Comparison of ENCODE assay signal across 9 mouse cellular contexts in genomic region chr9:98424291-98424690, GRCm38 (mm10). TPM values are rescaled to one million over a fixed set of nuclear protein-coding genes. Genes with fewer than 3 reads are reported as not detected.
DNase-seq lines count a peak whose midpoint lies in the region; ATAC-seq and TF ChIP-seq lines count a peak whose summit lies in the region.
"Had no signal": no experiment of that assay in that cellular context is flagged by ENCODE, and none has a peak within 500 bp of the region (broad histone marks: within the 10 kb centered on the region; RNA-seq: fewer than 3 reads in every experiment).

No protein-coding gene starts in this region.

- H3K27me3 ChIP-seq in kidney, embryonic 16.5 days (ENCODE audit: insufficient read depth, low read length): no peaks in the 10 kb centered on the region
- peaks cover 67% of the 10 kb centered on the region for H3K27me3 ChIP-seq in embryonic facial prominence, embryonic 10.5 days (replicated peaks; ENCODE audit: low read depth, poor library complexity, severe bottlenecking)
- H3K27me3 ChIP-seq in hindbrain, embryonic 16.5 days (replicated peaks; ENCODE audit: control insufficient read depth, insufficient read depth, low read length): no peaks in the 10 kb centered on the region; the same call in 1 of the 2 replicates
- peaks cover 4% of the 10 kb centered on the region for H3K27me3 ChIP-seq in midbrain, postnatal 0 days (ENCODE audit: insufficient read depth, low read length)
- peaks cover 6% of the 10 kb centered on the region for H3K27me3 ChIP-seq in thymus, adult 2 months (ENCODE audit: control insufficient read depth, insufficient read depth, low read length)

- TF ChIP-seq POLR2A in thymus, adult 2 months (IDR thresholded peaks at IDR 0.05; ENCODE audit: control insufficient read depth, extremely low read depth, insufficient read depth, low read length, poor library complexity): no peak

- H3K9me3 ChIP-seq in kidney, embryonic 16.5 days (ENCODE audit: low read length): no peaks in the 10 kb centered on the region
- no peaks in the 10 kb centered on the region for H3K9me3 ChIP-seq in embryonic facial prominence, embryonic 10.5 days
- H3K9me3 ChIP-seq in hindbrain, embryonic 16.5 days (ENCODE audit: control insufficient read depth, low read length): no peaks in the 10 kb centered on the region
- H3K9me3 ChIP-seq in midbrain, postnatal 0 days (ENCODE audit: low read length): no peaks in the 10 kb centered on the region

- 0 out of 2 replicates have a peak, but pooled peaks have one; percentile 3 for ATAC-seq in kidney, embryonic 16.5 days (ENCODE audit: low FRiP score, low TSS enrichment)
- ATAC-seq in hindbrain, embryonic 16.5 days: no peak
- no peak for ATAC-seq in midbrain, postnatal 0 days (ENCODE audit: low FRiP score)

- WGBS in kidney, embryonic 16.5 days: 3% methylated on average over 8 of the region's 8 CpGs
- 3% methylated on average over 8 of the region's 8 CpGs for WGBS in embryonic facial prominence, embryonic 10.5 days
- WGBS in hindbrain, embryonic 16.5 days: 3% methylated on average over 8 of the region's 8 CpGs
- WGBS in midbrain, postnatal 0 days: 5% methylated on average over 8 of the region's 8 CpGs
- 15% methylated on average over 8 of the region's 8 CpGs for WGBS in thymus, adult 2 months

- H3K4me1 ChIP-seq in kidney, embryonic 16.5 days (ENCODE audit: insufficient read depth, low read length): peaks cover 46% of the 10 kb centered on the region
- H3K4me1 ChIP-seq in embryonic facial prominence, embryonic 10.5 days: peaks cover 89% of the 10 kb centered on the region
- peaks cover 6% of the 10 kb centered on the region for H3K4me1 ChIP-seq in hindbrain, embryonic 16.5 days (ENCODE audit: control insufficient read depth, insufficient read depth, low read depth, low read length)
- H3K4me1 ChIP-seq in midbrain, postnatal 0 days (ENCODE audit: insufficient read depth, low read length): no peaks in the 10 kb centered on the region; the same call in 1 of the 2 replicates
- no peaks in the 10 kb centered on the region; the same call in 1 of the 2 replicates for H3K4me1 ChIP-seq in thymus, adult 2 months (replicated peaks; ENCODE audit: control insufficient read depth, insufficient read depth, low read length)

- no peaks in the 10 kb centered on the region; the same call in 1 of the 2 replicates for H3K36me3 ChIP-seq in kidney, embryonic 16.5 days (ENCODE audit: insufficient read depth, low read length)
- peaks cover 6% of the 10 kb centered on the region; the same call in 1 of the 2 replicates for H3K36me3 ChIP-seq in embryonic facial prominence, embryonic 10.5 days (replicated peaks)
- no peaks in the 10 kb centered on the region for H3K36me3 ChIP-seq in hindbrain, embryonic 16.5 days (ENCODE audit: control insufficient read depth, insufficient read depth, low read length)
- no peaks in the 10 kb centered on the region for H3K36me3 ChIP-seq in midbrain, postnatal 0 days (ENCODE audit: insufficient read depth, low read length)
- no peaks in the 10 kb centered on the region for H3K36me3 ChIP-seq in thymus, adult 2 months (ENCODE audit: control insufficient read depth, insufficient read depth, low read length)

- H3K9ac ChIP-seq in kidney, embryonic 16.5 days (replicated peaks; ENCODE audit: low read length): peak overlapping the region; percentile 53
- H3K9ac ChIP-seq in hindbrain, embryonic 16.5 days (ENCODE audit: low read depth, low read length): peak overlapping the region; percentile 70
- H3K9ac ChIP-seq in midbrain, postnatal 0 days (replicated peaks; ENCODE audit: low read length, poor library complexity, severe bottlenecking): peak overlapping the region; percentile 42

- peak overlapping the region; percentile 72 for H3K4me3 ChIP-seq in kidney, embryonic 16.5 days (ENCODE audit: low read length)
- H3K4me3 ChIP-seq in embryonic facial prominence, embryonic 10.5 days: peak overlapping the region; percentile 73
- peak overlapping the region; percentile 54 for H3K4me3 ChIP-seq in hindbrain, embryonic 16.5 days (ENCODE audit: low read length)
- peak overlapping the region; percentile 39 for H3K4me3 ChIP-seq in midbrain, postnatal 0 days (ENCODE audit: low read depth, low read length)
- no peak overlapping the region for H3K4me3 ChIP-seq in thymus, adult 2 months (ENCODE audit: control insufficient read depth, insufficient read depth, low read length)

- no peak for DNase-seq in kidney, postnatal 14 days
- DNase-seq in embryonic facial prominence, embryonic 10.5 days (ENCODE audit: low spot score): no peak
- no peak for DNase-seq in midbrain, postnatal 0 days (ENCODE audit: low spot score)
- no peak for DNase-seq in thymus, adult 2 months
- no peak for DNase-seq in cerebellum, postnatal 36 days
- no peak for DNase-seq in frontal cortex, postnatal 36 days (ENCODE audit: low spot score in 2 of 2)

- H3K4me2 ChIP-seq in kidney, embryonic 16.5 days (replicated peaks; ENCODE audit: low read depth, low read length): peak overlapping the region; percentile 70
- peak overlapping the region; percentile 82 for H3K4me2 ChIP-seq in hindbrain, embryonic 16.5 days (ENCODE audit: low read length)
- peak overlapping the region; percentile 64 for H3K4me2 ChIP-seq in midbrain, postnatal 0 days (ENCODE audit: low read depth, low read length, poor library complexity, severe bottlenecking)

- peak overlapping the region; percentile 2; the same call in 1 of the 2 replicates for H3K27ac ChIP-seq in kidney, embryonic 16.5 days (ENCODE audit: low read length)
- H3K27ac ChIP-seq in embryonic facial prominence, embryonic 10.5 days (replicated peaks): peak overlapping the region; percentile 87
- H3K27ac ChIP-seq in hindbrain, embryonic 16.5 days (ENCODE audit: low read depth, low read length): no peak overlapping the region
- H3K27ac ChIP-seq in midbrain, postnatal 0 days (ENCODE audit: low read depth, low read length): no peak overlapping the region
- H3K27ac ChIP-seq in thymus, adult 2 months (ENCODE audit: control insufficient read depth, insufficient read depth, low read length): no peak overlapping the region

- no peak for TF ChIP-seq CTCF in midbrain, postnatal 0 days (IDR thresholded peaks at IDR 0.05)
- TF ChIP-seq CTCF in thymus, adult 2 months (IDR thresholded peaks at IDR 0.05; ENCODE audit: borderline replicate concordance, control insufficient read depth, extremely low read depth, insufficient read depth, low read length, poor library complexity): no peak

RNA-seq across cellular contexts. Expression of gene Rbp1, which starts 1.5 kb away (rescaled TPM):
- polyA plus RNA-seq in kidney, embryonic 16.5 days (2015; fragmentation: Nextera tagmentation; extraction: Ambion mirVana): 104 and 106 TPM in 2 replicates
- 54.4 and 63.0 TPM in 2 replicates for polyA plus RNA-seq in embryonic facial prominence, embryonic 10.5 days (2016; fragmentation: Nextera tagmentation; extraction: Ambion mirVana)
- polyA plus RNA-seq in hindbrain, embryonic 16.5 days (2015; fragmentation: Nextera tagmentation; extraction: Ambion mirVana): 38.1 and 44.8 TPM in 2 replicates
- 10.5 and 11.5 TPM in 2 replicates for total RNA-seq in midbrain, postnatal 0 days (2014; rRNA removed)
- 27.6 and 30.0 TPM in 2 replicates for polyA plus RNA-seq in midbrain, postnatal 0 days (2015; fragmentation: Nextera tagmentation; extraction: Ambion mirVana)
- 2.3 and 3.4 TPM in 2 replicates for polyA plus RNA-seq in thymus, adult 2 months (2012; rRNA removed)
- total RNA-seq: neutrophil, adult 5-6 weeks had no signal

Comparison
In these comparisons a context has a peak if more than half of its experiments do, and no peak if none do; other contexts are left out.
1. H3K27ac ChIP-seq: peak in kidney, embryonic 16.5 days (single experiment) and embryonic facial prominence, embryonic 10.5 days (single experiment); none in hindbrain, embryonic 16.5 days (single experiment), midbrain, postnatal 0 days (single experiment) and thymus, adult 2 months (single experiment).
2. Peak in every context shown above with its lines, with median percentiles within 50 percentile points of each other: H3K4me2 ChIP-seq and H3K9ac ChIP-seq.